In genomic region chr6:113579306-113579705, GRCm38 (mm10) we compare ENCODE assay signal across 40 mouse cellular contexts. TPM values are rescaled to one million over a fixed set of nuclear protein-coding genes. Genes with fewer than 3 reads are reported as not detected.
"Had no signal": no experiment of that assay in that cellular context is flagged by ENCODE, and none has a peak within 500 bp of the region (broad histone marks: within the 10 kb centered on the region; RNA-seq: fewer than 3 reads in every experiment).

No protein-coding gene starts in this region.

- H3K4me1 ChIP-seq: limb, embryonic 10.5 days; limb, embryonic 12.5 days; limb, embryonic 13.5 days; limb, embryonic 15.5 days; liver, embryonic 12.5 days; liver, embryonic 13.5 days; liver, embryonic 15.5 days; lung, embryonic 15.5 days; megakaryocyte, embryonic 14.5 days; midbrain, embryonic 10.5 days; midbrain, embryonic 12.5 days; midbrain, embryonic 13.5 days; midbrain, embryonic 15.5 days had no signal

- ATAC-seq: liver, embryonic 12.5 days; lung, postnatal 0 days; midbrain, embryonic 13.5 days; midbrain, embryonic 15.5 days; midbrain, embryonic 16.5 days had no signal

- H3K4me2 ChIP-seq: limb, embryonic 12.5 days; limb, embryonic 13.5 days; limb, embryonic 15.5 days; liver, embryonic 11.5 days; liver, embryonic 12.5 days; liver, embryonic 13.5 days; liver, embryonic 15.5 days; lung, embryonic 14.5 days; lung, embryonic 15.5 days; midbrain, embryonic 11.5 days; midbrain, embryonic 12.5 days; midbrain, embryonic 13.5 days; midbrain, embryonic 15.5 days had no signal

- H3K4me3 ChIP-seq: left cerebral cortex, adult 2 months; limb, embryonic 10.5 days; limb, embryonic 12.5 days; limb, embryonic 13.5 days; limb, embryonic 15.5 days; liver, embryonic 12.5 days; liver, embryonic 13.5 days; liver, embryonic 15.5 days; lung, embryonic 15.5 days; megakaryocyte, embryonic 14.5 days; midbrain, embryonic 10.5 days; midbrain, embryonic 12.5 days; midbrain, embryonic 13.5 days; midbrain, embryonic 15.5 days; myocyte had no signal

- H3K9me3 ChIP-seq: limb, embryonic 10.5 days; limb, embryonic 12.5 days; limb, embryonic 13.5 days; limb, embryonic 15.5 days; liver, embryonic 12.5 days; liver, embryonic 13.5 days; liver, embryonic 15.5 days; lung, embryonic 15.5 days; megakaryocyte, embryonic 14.5 days; midbrain, embryonic 10.5 days; midbrain, embryonic 12.5 days; midbrain, embryonic 13.5 days; midbrain, embryonic 15.5 days had no signal

- H3K27me3 ChIP-seq: limb, embryonic 12.5 days; limb, embryonic 13.5 days; limb, embryonic 15.5 days; liver, embryonic 12.5 days; liver, embryonic 13.5 days; liver, embryonic 15.5 days; lung, embryonic 15.5 days; megakaryocyte, embryonic 14.5 days; midbrain, embryonic 12.5 days; midbrain, embryonic 13.5 days; midbrain, embryonic 15.5 days had no signal

- H3K27ac ChIP-seq: left cerebral cortex, adult 2 months; limb, embryonic 10.5 days; limb, embryonic 12.5 days; limb, embryonic 13.5 days; limb, embryonic 15.5 days; liver, embryonic 12.5 days; liver, embryonic 13.5 days; liver, embryonic 14.5 days; liver, embryonic 15.5 days; lung, embryonic 15.5 days; macrophage; midbrain, embryonic 10.5 days; midbrain, embryonic 12.5 days; midbrain, embryonic 13.5 days; midbrain, embryonic 15.5 days had no signal

- H3K36me3 ChIP-seq: midbrain, embryonic 15.5 days had no signal

- H3K9ac ChIP-seq: limb, embryonic 12.5 days; limb, embryonic 13.5 days; limb, embryonic 15.5 days; liver, embryonic 12.5 days; liver, embryonic 13.5 days; liver, embryonic 14.5 days; liver, embryonic 15.5 days; lung, embryonic 14.5 days; lung, embryonic 15.5 days; midbrain, embryonic 12.5 days; midbrain, embryonic 13.5 days; midbrain, embryonic 15.5 days had no signal

- DNase-seq: left cerebral cortex, postnatal 4 days; liver; liver, embryonic 13.5 days; lung, adult 18-20 months; lung, adult 2 months; lung, embryonic 14.5 days; lung, postnatal 10 days; lung, postnatal 14 days; lung, postnatal 36 days; lung, postnatal 4 days; midbrain, embryonic 14.5 days had no signal

RNA-seq across cellular contexts. Expression of gene Fancd2os, which starts 21.2 kb away (rescaled TPM):
- total RNA-seq: left cerebral cortex, adult 18-20 months; left cerebral cortex, adult 2 months; left cerebral cortex, postnatal 10 days; liver, adult 2 months; megakaryocyte progenitor cell, adult 5-6 weeks; megakaryocyte, adult 5-6 weeks; megakaryocyte-erythroid progenitor cell, adult 5-6 weeks; midbrain, postnatal 0 days; monocyte, adult 5-6 weeks had no signal
- polyA plus RNA-seq: limb, embryonic 12.5 days; limb, embryonic 13.5 days; limb, embryonic 15.5 days; liver, adult 2 months; liver, embryonic 15.5 days; liver, embryonic 16.5 days; lung, adult 2 months; lung, embryonic 15.5 days; lung, postnatal 0 days; macrophage; midbrain, embryonic 12.5 days; midbrain, embryonic 13.5 days; midbrain, embryonic 14.5 days; midbrain, embryonic 16.5 days had no signal
